Mouse (Mus musculus) kidney, postnatal 14 days (tissue): Measurements from ENCODE around the gene Cyp2d40.
A peak's percentile ranks its signal among the peaks of the same experiment; 100 is the strongest.
"Not testable (repeated sequence)": the region's sequence is repeated elsewhere in the genome, so short reads cannot be mapped to it uniquely, and the experiment has no call there.

Experiments used
- DNase-seq: peaks from one replicate; pipeline ENCODE4 v3.0.0; 2022; ENCODE audit warnings: mixed read lengths

Cyp2d40 gene

GRCm38 (mm10) chr15:82763631-82764420, at the start of gene Cyp2d40:
Gene Cyp2d40 (minus strand): TSS chr15:82764183.
- no peak for DNase-seq

DNA sequence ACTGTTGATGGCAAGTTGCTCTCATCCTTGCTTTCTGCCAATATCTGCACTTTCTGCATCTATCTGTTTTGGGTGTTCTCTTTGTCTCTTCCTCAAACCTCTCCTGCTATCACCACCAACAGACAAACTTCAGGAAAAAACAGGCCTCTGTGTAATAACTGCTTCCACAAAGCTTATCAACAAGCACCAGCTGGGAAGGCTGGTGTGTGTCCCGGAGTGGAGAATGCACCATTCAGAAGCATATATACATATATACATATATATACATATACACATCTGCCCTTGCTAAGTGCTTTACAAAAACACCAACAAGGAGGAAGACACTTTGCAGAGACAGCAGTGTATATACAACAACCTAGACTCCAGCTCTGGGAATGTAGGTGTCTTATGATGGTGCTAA, 46.6 kb upstream of the Cyp2d40 start:
- no peak for DNase-seq

DNA sequence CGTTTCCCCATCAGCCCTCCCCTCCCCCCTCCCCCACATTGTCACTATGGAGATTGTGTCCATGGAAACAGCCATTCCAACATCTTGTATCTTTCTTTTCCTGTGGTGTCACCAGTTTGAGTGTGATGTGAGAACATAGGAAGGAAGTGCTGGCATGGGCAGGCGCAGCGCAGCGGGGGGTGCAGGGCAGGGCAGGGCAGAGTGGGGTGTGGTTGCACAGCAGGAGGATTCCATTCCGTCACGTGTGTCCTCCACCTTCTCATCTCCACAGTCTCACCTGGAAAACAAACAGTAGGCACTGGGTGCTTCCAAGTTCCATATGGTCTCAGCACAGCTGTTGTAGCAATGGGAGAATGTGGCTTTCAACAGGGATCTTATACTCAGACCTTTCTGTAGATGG, 45.5 kb upstream of the Cyp2d40 start:
- peak; percentile 35 for DNase-seq

GRCm38 (mm10) chr15:82806969-82807763, 43.2 kb upstream of the Cyp2d40 start:
- no peak for DNase-seq

- peak; percentile 84 for DNase-seq
Observed at GRCm38 (mm10) chr15:82804708-82805639, 41.0 kb upstream of the Cyp2d40 start.

DNA sequence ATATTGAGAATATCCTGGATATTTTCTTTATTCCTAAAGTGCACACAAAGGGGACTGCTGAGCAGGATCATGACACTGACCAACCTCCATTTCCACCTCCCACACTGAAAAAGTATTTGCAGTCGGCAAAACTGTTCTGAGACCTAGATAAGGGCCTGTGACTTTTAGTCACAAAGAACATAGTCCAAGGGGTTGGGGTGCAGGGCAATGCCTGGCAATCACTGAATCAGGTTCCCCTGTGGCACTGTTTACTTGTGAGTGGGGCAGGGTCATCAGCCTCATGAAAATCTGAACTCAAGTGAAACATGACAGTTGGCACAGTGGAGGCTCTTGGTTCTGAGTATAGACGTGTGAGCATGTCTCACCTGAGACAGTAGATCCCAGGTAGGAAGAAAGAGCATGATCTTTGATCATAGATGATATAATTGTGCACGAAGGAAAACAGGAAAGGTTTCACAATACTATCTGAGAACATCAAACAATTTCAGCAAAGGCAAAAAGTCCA, 32.0 kb upstream of the Cyp2d40 start:
- DNase-seq, result no peak

DNA sequence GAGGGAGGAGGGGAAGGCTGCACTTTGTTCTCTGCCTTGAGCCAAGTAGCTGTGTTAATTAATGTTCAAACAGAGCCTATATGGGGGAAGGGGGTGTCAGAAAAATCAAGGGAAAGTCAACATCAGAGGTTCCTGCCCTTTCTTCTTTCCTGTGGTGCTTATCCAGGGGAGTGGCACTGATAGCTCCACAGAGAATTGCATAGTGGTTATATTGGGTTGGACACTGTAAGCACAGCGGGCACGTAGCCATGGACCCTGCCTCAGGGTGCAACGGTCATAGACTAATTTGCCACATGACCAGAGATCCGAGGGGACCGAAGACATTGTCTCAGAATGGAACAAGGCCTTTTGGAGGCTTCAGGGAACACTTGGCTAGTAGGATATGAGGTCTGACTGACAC, 30.3 kb upstream of the Cyp2d40 start, which contains the start of gene Cyp2d26:
TSS of gene Cyp2d26 (minus strand) at position 18 of the 400 bp plus-strand sequence.
- DNase-seq, result peak; percentile 82

GRCm38 (mm10) chr15:82793868-82794267, 29.9 kb upstream of the Cyp2d40 start:
- DNase-seq, result no peak

DNA sequence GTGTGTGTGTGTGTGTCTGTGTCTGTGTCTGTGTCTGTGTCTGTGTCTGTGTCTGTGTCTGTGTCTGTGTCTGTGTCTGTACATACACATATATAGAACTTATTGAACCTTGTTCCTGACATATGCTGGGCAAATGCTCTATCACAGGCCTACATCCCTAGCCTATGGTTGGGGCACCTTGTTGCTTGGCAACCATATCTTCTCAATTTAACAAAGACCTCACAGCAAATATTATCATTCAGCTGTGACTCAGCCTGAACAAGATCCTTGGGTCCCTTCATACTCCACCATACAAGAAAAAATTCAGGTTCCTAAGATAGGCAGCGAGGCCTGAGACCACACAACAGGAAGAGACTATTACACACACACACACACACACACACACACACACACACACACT, 29.5 kb upstream of the Cyp2d40 start:
- DNase-seq, result no peak

GRCm38 (mm10) chr15:82792566-82792965, 28.6 kb upstream of the Cyp2d40 start:
- no peak for DNase-seq

- DNase-seq, result no peak
Observed at GRCm38 (mm10) chr15:82784581-82784980, 20.6 kb upstream of the Cyp2d40 start.

DNA sequence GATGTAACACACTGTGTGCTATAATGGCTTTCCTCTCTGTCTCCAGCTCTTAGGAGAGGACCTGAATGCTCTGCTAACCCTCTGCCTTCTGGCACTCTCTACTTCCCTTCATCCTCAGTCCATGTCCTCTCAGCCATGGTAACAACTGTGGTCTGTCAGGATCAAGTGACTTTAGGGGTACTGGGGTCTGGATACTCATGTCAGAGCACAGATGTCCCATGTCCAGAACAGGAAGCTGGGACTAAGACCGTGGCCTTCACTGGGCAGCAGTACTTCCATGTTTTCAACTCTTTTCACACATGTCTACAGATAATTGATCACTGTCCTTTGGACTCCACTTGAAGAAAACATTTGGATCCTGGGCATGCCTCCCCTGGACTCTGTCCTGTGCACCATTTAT, 19.8 kb upstream of the Cyp2d40 start:
- no peak for DNase-seq

- not testable (repeated sequence) for DNase-seq
Observed at GRCm38 (mm10) chr15:82777856-82778255, 13.9 kb upstream of the Cyp2d40 start.

DNA sequence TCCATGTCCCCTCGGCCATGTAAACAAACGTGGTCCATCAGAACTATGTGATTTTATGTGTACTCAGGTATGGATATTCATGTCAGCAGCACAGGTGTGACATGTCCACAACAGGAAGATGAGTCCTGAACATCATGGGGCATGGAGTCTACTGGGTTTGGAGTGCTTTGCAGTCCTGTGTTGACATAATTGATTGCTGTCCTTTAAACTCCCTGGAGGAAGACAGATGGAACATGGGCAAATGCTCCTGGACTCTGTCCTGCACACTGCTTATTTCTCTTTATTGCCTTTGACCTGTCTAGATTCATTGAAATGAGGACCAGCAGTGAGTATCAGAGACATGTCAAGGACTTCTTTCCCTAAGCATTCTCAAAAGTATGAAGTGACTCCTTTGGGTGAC, 2.0 kb upstream of the Cyp2d40 start:
- no peak for DNase-seq

DNA sequence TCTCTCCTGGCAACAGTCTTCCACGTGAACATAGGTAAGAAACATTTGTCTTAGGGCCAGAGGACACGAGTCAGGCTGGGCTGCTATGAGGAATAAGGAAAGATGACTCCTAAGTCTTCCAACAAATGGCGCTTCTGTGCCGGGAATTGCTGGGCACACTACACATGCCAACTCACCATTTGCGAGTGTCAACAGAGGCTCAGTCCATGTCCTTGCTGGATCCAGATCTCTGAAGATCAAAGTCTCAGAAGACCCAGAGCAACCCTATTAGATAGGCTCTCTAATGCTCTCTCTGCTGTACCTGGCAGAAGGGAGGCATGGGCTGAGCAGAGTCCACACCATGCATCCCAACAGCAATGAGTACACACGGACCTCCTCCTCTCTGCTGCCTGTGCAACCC, 898 bp upstream of the Cyp2d40 start:
- no peak for DNase-seq

GRCm38 (mm10) chr15:82748141-82748540, 15.8 kb downstream of the Cyp2d40 start:
- DNase-seq, result no peak

- no peak for DNase-seq
Observed at GRCm38 (mm10) chr15:82747516-82747915, 16.5 kb downstream of the Cyp2d40 start.

- not testable (repeated sequence) for DNase-seq
Observed at GRCm38 (mm10) chr15:82733331-82733925, 30.6 kb downstream of the Cyp2d40 start.
